Mouse (Mus musculus): ENCODE data around the gene Lingo1. TPM values are rescaled to one million over a fixed set of nuclear protein-coding genes. Genes with fewer than 3 reads are reported as not detected.
A peak's percentile ranks its signal among the peaks of the same experiment; 100 is the strongest.

Lingo1 gene
- polyA plus RNA-seq, 1 experiment from 2014 or later: 4.5 TPM

DNA sequence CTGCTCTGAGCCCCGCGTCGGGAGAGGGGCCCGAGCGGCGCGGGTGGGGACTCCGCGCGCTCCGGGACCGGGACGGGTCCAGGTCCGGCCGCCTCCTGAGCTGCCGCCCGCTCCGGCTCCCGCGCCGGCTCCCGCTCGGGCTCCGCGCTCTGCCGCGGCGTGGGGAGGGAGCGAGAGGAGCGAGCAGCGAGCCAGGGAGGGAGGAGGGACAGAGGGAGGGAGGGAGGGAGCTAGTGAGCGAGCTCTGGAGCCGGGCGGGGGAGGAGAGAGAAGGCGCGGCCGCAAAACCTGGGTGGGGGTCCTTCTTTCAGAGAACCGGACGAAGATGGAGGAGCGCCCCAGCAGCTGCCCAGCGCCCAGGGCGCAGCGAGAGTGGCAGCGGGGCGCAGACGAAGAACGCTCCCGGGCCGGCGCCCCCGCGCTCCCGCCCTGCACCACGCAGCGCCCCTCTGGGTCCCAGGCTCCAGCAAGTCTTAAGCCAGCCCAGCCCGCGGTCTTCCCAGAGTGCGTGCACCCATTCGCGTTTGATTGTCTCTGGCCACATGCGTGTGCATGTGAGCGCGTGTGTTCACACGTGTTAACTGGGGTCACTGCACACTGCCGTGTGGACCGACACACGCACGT lies 160.7 kb downstream of the Lingo1 start:
- Histone ChIP-seq H3K4me1 (peaks cover 38% of the 10 kb centered on the region), H3K4me3 (peak overlapping the region; percentile 69), H3K9ac (peak overlapping the region; percentile 69), H3K27ac (peak overlapping the region; percentile 47; the same call in 1 of the 2 replicates), H3K4me2 (peak overlapping the region; percentile 98), H3K27me3 (peaks cover 72% of the 10 kb centered on the region), H3K36me3 (no peaks in the 10 kb centered on the region), H3K9me3 (no peaks in the 10 kb centered on the region)
- ATAC-seq (ENCODE audit: insufficient number of reproducible peaks, low FRiP score, low TSS enrichment, low read depth): peak; percentile 53
- WGBS: under 1% methylated on average over 52 of the region's 68 CpGs

DNA sequence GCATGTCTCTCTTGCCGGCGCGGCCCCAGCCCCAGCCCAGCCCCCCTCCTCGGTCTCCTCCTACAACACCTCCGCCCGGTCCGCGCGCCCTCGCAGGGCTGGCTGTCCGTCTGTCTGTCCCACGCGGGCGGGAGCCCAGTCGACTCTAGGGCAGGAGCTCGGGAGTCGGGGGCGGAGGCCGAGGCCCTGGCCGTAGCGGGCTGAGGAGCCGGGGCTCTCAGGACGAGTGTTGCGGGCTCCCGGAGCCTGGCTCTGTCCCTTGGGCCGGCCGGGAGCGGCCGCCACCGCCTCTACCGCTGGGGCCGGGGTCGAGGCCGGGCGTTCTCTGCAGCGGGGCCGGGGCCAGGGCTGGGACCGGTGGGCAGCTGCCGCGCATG lies 161.2 kb downstream of the Lingo1 start:
- Histone ChIP-seq H3K4me2 (peak overlapping the region; percentile 98), H3K4me1 (peaks cover 38% of the 10 kb centered on the region), H3K9me3 (no peaks in the 10 kb centered on the region), H3K9ac (peak overlapping the region; percentile 69), H3K4me3 (peak overlapping the region; percentile 69), H3K27me3 (peaks cover 69% of the 10 kb centered on the region), H3K27ac (peak overlapping the region; percentile 47; the same call in 1 of the 2 replicates), H3K36me3 (no peaks in the 10 kb centered on the region)
- no peak for ATAC-seq (ENCODE audit: insufficient number of reproducible peaks, low FRiP score, low TSS enrichment, low read depth)
- under 1% methylated on average over 40 of the region's 40 CpGs for WGBS

DNA sequence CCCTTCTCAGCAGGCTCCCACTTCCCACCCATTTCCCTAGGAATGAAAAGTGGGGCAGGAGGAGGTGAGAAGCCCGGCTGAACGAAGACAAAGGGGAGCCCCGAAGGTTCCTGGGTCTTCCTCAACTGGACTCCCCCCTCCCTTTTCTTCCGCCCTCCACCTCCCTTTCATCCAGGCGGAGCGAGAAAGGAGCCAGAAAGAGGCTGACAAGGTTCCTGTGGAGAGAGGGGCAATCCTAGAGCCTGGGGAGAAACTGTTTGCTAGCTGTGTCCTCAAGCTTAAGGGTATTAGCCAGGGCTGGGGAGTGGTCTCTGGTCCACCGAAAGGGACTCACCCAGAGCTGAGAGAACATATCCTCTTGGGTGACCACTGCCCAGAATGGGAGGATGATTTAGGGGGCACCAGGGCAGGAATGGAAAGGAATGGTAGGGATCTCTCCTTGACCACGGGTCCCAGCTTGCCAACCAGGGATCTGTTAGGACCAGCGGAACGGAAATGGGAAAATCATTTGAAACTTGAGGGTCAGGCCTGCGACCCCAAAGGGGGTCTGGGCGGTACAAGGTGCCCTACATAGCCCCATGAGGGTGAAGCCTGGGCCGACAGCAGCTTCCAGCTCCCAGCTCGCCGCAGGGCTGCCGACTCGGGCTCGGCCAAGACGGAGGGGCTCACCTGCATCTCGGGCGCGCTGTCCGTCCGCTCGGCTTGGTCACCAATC lies 161.7 kb downstream of the Lingo1 start:
- Histone ChIP-seq H3K4me3 (peak overlapping the region; percentile 69), H3K4me2 (peak overlapping the region; percentile 98), H3K4me1 (peaks cover 38% of the 10 kb centered on the region), H3K9me3 (no peaks in the 10 kb centered on the region), H3K9ac (peak overlapping the region; percentile 69), H3K27me3 (peaks cover 64% of the 10 kb centered on the region), H3K36me3 (no peaks in the 10 kb centered on the region), H3K27ac (no peak overlapping the region)
- WGBS: 2% methylated on average over 25 of the region's 25 CpGs
- no peak for ATAC-seq (ENCODE audit: insufficient number of reproducible peaks, low FRiP score, low TSS enrichment, low read depth)

DNA sequence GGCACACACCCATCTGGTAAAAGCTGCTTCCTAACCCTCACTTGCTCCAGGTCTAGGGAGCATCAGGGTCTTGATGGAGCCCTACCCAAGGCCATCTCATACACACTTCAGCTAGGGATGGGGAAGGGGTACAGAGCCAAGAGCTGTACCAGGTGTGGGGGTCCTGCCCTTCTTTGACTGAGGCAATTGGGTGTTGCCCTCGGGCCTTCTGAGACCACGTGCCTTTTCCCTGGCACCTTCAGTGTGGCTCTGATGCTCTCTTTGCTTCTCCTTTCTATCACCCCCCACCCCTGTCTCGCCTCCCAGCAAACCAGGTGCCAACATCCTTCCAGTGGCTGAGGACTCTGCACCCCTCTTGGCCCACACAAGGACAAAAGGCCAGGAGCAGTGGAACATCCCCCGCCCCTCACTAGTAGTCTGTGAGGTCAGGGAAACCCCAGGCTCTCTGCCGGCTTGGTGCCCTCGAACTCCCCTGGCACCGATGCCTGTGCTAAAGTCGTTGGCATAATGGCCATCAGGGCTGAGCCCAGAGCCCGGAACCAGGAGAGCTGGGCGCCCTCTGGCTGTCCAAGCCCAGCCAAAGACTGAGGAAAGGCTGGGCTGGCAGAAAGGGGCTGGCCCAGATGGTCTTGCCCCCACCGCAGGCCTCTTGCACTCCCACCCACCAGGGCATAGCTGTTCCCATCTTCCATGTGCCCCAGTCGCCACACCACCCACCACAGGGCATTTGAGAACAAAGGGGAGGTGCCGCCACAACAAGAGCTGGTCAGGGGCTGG lies 162.6 kb downstream of the Lingo1 start:
- no peak for ATAC-seq (ENCODE audit: insufficient number of reproducible peaks, low FRiP score, low TSS enrichment, low read depth)
- 37% methylated on average over 13 of the region's 13 CpGs for WGBS
- Histone ChIP-seq H3K4me3 (peak overlapping the region; percentile 69), H3K9me3 (no peaks in the 10 kb centered on the region), H3K27ac (no peak overlapping the region), H3K4me1 (peaks cover 38% of the 10 kb centered on the region), H3K4me2 (peak overlapping the region; percentile 98), H3K36me3 (no peaks in the 10 kb centered on the region), H3K27me3 (peaks cover 55% of the 10 kb centered on the region), H3K9ac (no peak overlapping the region)

DNA sequence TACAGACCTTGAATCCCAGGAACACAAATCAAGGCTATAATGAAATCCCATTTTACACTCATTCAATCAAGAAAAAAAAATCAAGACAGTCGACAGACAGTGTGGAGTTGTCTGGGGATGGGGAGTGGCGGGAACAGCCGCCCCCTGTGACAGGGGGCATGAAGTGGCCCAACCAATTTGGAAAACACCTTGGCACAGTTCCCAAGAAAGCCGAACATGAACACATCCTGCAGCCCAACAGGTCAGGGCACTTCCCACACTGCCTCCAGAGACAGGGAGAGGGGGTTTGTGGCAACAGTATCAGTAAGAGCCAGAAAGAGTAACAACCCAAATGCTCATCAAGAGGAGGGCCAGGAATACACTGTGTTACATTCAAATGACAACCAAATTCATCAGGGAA lies 165.3 kb downstream of the Lingo1 start:
- no peak overlapping the region for H3K4me2 ChIP-seq
- no peak overlapping the region for H3K27ac ChIP-seq
- no peak for ATAC-seq (ENCODE audit: insufficient number of reproducible peaks, low FRiP score, low TSS enrichment, low read depth)
- H3K9me3 ChIP-seq: no peaks in the 10 kb centered on the region
- peaks cover 26% of the 10 kb centered on the region for H3K4me1 ChIP-seq
- no peak overlapping the region for H3K9ac ChIP-seq
- 55% methylated on average over 4 of the region's 4 CpGs for WGBS
- H3K27me3 ChIP-seq: peaks cover 33% of the 10 kb centered on the region
- no peaks in the 10 kb centered on the region for H3K36me3 ChIP-seq
- no peak overlapping the region for H3K4me3 ChIP-seq

DNA sequence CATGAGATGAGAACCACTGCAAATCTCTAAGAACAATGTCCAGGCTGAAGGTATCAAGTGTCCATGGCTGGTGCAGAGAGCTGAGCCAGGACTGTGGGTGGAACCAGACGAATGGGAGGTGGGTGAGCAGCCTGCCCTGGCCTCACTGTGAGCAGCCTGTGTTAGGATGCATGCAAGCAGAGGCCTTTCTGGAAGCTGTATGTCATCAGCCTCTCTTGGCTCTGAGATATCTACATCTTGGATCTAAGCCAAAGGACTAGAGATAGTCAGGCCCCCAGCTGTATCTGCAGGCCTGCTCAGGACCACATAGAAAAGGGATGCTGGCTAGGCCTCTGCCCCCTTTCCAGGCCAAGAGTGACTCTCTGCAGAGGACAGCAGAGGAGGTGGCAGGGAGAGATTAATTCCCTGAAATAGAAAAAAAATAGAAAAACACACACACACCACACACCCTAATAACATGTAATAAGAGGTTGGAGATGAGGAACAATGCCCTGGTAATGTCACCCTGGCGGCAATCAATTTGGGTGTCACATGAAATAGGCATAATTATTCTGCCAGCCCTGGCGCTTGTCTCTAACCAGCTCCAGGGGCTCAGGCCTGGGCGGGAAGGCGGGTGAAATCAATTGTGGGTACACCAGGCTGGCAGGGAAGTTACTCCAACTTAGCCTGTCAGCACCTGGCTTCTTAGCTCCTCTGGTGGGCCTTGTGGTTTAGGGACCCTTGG lies 166.4 kb downstream of the Lingo1 start:
- no peak overlapping the region for H3K9ac ChIP-seq
- H3K9me3 ChIP-seq: no peaks in the 10 kb centered on the region
- peaks cover 22% of the 10 kb centered on the region for H3K27me3 ChIP-seq
- H3K4me1 ChIP-seq: peaks cover 23% of the 10 kb centered on the region
- no peaks in the 10 kb centered on the region for H3K36me3 ChIP-seq
- H3K27ac ChIP-seq: no peak overlapping the region
- no peak overlapping the region for H3K4me2 ChIP-seq
- H3K4me3 ChIP-seq: no peak overlapping the region
- 73% methylated on average over 5 of the region's 5 CpGs for WGBS
- peak; percentile 33; the same call in 1 of the 2 replicates for ATAC-seq (ENCODE audit: insufficient number of reproducible peaks, low FRiP score, low TSS enrichment, low read depth)

DNA sequence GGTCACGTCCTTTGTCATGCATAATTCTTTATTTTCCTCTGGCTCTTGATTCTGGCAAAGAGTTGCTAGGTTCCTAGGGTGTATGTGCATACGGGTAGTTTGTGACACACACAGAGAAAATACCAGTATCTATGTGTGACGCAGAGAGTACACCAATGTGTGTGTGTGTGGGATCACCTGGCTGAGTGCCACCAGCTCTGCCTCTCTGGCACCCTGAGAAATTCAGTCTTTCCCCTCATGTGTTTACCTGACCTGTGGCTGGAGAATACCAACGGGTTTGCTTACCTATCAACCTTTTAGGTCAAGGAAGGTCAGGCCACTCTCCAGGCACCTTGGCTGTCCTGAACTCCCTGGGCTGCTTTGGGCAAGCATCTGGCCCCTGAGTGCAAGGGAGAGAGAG lies 169.0 kb downstream of the Lingo1 start:
- Histone ChIP-seq H3K4me1 (peaks cover 15% of the 10 kb centered on the region), H3K27ac (no peak overlapping the region), H3K4me3 (no peak overlapping the region), H3K27me3 (peaks cover 8% of the 10 kb centered on the region; the same call in 1 of the 2 replicates), H3K9ac (no peak overlapping the region), H3K9me3 (no peaks in the 10 kb centered on the region), H3K4me2 (no peak overlapping the region), H3K36me3 (no peaks in the 10 kb centered on the region)
- 65% methylated on average over 4 of the region's 4 CpGs for WGBS
- ATAC-seq (ENCODE audit: insufficient number of reproducible peaks, low FRiP score, low TSS enrichment, low read depth): no peak

DNA sequence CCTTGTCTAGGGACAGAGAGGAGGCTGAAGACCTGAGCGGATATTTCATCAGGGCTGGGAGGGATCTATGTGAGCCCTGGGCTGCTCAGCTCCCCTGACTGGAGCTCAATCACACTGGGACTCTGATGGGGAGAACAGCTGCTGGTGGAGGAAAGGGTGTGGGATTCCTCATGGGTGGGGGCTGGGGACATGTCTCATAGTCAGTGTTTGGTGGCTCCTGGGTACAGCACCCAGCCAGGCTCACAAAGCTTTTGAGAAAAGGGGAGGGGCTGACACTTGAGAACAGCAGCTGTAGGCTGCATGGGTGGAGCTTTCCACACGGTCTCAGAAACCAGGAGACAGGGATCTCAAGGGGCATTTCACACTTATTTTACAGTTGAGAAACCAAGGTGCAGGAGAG lies 171.3 kb downstream of the Lingo1 start:
- no peak overlapping the region for H3K9ac ChIP-seq
- H3K36me3 ChIP-seq: 0 out of 2 replicates have a peak, but pooled peaks cover 3% of the 10 kb centered on the region
- H3K4me3 ChIP-seq: no peak overlapping the region
- WGBS: 35% methylated on average over 2 of the region's 2 CpGs
- peaks cover 32% of the 10 kb centered on the region for H3K27me3 ChIP-seq
- H3K4me1 ChIP-seq: peaks cover 19% of the 10 kb centered on the region
- H3K9me3 ChIP-seq: no peaks in the 10 kb centered on the region
- no peak overlapping the region for H3K27ac ChIP-seq
- H3K4me2 ChIP-seq: no peak overlapping the region
- peak; percentile 61; the same call in 1 of the 2 replicates for ATAC-seq (ENCODE audit: insufficient number of reproducible peaks, low FRiP score, low TSS enrichment, low read depth)

DNA sequence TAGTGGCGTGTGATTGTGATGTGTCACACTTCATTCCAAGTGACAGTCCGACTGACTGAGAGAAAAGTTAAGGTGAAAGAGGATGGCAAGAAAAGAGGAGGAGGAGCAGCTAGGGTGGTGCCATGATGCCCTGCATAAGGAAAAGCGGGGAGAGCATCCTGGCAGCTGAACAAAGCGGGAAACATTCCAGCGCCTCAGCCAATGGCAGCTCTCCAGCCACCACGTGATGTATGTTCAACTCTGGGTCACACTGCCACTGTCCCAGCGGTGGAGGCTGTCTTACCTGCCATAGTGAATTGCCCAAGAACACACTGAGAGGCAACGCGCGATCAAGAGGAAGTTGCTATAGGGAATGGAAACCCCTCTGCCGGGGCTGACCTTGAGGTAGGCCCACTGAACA lies 172.9 kb downstream of the Lingo1 start:
- Histone ChIP-seq H3K9ac (no peak overlapping the region), H3K4me2 (no peak overlapping the region), H3K27ac (no peak overlapping the region), H3K36me3 (peaks cover 11% of the 10 kb centered on the region; the same call in 1 of the 2 replicates), H3K27me3 (peaks cover 41% of the 10 kb centered on the region), H3K4me1 (peaks cover 22% of the 10 kb centered on the region), H3K4me3 (no peak overlapping the region), H3K9me3 (no peaks in the 10 kb centered on the region)
- ATAC-seq (ENCODE audit: insufficient number of reproducible peaks, low FRiP score, low TSS enrichment, low read depth): no peak
- 85% methylated on average over 11 of the region's 11 CpGs for WGBS

DNA sequence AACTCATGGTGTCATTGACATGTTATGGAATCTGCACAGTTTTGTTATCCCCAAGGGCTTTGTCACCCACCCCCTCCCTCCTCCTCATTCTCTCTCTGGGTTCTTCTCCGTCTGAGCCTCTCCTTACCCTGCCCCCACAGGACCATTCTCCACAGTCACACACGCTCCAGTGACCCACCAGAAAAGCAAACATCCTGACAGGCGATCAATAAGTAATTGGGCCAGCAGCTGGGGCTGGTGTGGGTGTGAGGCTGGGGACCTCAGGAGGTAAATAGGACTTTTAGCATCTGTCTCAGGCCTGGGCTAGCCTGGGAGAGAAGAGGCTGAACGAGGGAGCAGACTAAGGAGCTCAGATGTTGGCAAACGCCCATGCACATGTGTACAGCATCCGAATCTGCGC lies 173.5 kb downstream of the Lingo1 start:
- Histone ChIP-seq H3K27ac (no peak overlapping the region), H3K27me3 (peaks cover 41% of the 10 kb centered on the region), H3K4me2 (no peak overlapping the region), H3K4me3 (no peak overlapping the region), H3K9me3 (no peaks in the 10 kb centered on the region), H3K36me3 (peaks cover 11% of the 10 kb centered on the region; the same call in 1 of the 2 replicates), H3K9ac (no peak overlapping the region), H3K4me1 (peaks cover 22% of the 10 kb centered on the region)
- no peak for ATAC-seq (ENCODE audit: insufficient number of reproducible peaks, low FRiP score, low TSS enrichment, low read depth)
- 79% methylated on average over 7 of the region's 7 CpGs for WGBS

DNA sequence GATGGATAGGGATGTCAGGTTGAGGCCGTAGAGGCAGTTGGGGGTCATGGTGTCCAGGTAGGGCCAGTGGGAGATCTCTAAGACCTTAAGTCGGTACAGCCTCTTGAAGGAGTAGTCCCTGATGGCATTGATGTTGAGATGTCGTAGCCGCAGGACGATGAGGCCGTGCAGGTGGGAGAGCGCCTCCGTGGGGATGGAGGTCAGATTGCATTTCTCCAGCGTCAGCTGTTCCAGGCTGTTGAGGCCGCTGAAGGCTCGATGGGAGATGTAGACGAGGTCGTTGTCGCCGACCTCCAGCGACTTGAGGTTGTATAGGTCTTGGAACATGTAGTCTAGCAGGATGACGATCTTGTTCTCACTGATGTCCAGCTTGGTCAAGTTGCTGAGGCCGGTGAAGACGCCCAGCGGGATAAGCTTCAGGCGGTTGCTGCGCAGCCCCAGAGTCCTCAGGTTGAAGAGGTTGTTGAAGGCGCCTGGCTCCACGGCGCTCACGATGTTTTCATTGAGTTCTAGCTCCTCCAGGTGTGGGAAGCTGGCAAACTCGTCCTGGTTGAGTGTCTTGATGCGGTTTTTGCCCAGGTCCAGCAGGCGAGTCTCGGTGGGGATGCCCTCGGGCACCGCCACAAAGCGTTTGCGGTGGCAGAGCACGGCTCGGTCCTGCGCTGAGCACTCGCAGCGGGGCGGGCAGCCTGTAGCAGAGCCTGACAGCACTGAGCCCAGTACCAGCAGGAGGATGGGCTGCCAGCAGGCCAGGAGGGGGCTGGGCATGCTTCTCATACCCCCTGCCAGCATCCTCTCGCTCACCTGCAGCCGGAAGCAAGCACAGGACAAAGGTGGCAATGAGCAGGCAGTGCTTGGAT lies 175.5 kb downstream of the Lingo1 start:
- peaks cover 41% of the 10 kb centered on the region for H3K27me3 ChIP-seq
- no peak overlapping the region for H3K9ac ChIP-seq
- no peak for ATAC-seq (ENCODE audit: insufficient number of reproducible peaks, low FRiP score, low TSS enrichment, low read depth)
- H3K27ac ChIP-seq: no peak overlapping the region
- no peak overlapping the region for H3K4me2 ChIP-seq
- H3K9me3 ChIP-seq: no peaks in the 10 kb centered on the region
- peaks cover 20% of the 10 kb centered on the region for H3K4me1 ChIP-seq
- WGBS: 27% methylated on average over 42 of the region's 42 CpGs
- H3K4me3 ChIP-seq: no peak overlapping the region
- H3K36me3 ChIP-seq: peaks cover 11% of the 10 kb centered on the region; the same call in 1 of the 2 replicates

Data from limb, embryonic 15.5 days (tissue).